Mouse (Mus musculus): ENCODE measurements around the gene Zc2hc1c. TPM values are rescaled to one million over a fixed set of nuclear protein-coding genes. Genes with fewer than 3 reads are reported as not detected.

Gene Zc2hc1c
- 1 to 10 TPM; 2.3 to 2.5 TPM for total RNA-seq (2021)

DNA sequence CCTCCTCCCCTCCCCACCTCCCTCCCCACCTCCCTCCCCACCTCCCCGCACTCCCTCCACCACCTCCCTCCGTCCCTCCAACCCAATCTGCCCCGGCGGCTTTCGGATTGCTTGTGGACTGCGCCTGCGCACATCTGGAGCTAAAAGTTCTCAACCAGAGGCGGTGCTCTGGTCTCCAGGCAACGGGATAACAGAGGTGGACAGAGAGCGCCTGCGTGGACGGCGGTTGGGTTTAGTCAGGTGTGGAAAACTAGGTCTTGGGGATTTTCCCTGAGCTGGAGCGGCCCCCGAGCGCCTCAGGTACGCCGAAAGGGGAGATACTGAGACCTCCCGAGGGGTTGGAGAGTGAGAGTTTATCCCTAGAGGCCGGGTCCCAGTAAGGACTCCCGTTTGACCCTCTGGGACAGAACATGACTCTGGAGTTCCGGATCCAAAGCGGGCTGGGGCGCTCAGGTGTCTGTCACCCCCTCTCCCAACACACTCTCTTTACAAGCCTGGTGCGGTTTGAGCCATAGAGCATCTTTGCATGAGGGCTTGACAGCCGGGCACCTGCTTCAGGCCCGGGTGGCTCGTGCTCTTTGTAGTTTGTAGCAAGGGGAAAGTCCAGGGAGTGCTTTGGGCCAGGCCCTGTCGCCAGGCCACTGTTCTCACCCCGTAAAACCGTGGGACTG lies at the start of gene Zc2hc1c:
TSS of gene Zc2hc1c (plus strand) at position 106 of the 671 bp plus-strand sequence.
- peak; percentile 80 for DNase-seq (ENCODE audit: low spot score in 2 of 2)
- intact Hi-C loops (cut with DNase I), result loop anchor here (5.0 kb wide), 1 partner anchor 141 kb away; no protein-coding TSS in a partner anchor

DNA sequence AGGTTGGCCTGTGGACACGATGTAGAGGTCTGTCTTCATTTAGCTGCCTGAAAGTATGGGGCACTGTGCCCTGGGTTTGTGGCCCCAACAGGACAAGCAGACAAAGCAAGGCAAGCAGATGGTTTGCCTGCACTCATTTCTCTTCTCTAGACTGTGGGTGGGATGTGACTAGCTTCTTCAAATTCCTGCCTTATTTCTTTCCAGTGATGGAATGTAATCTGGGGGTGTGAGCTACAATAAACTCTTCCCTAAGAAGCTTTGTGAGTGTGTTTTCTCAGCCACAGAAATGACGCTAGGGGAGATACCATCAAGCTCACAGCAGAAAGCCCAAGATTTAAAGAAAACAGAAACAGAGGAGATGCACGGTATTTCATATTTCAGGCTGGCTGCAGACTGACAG lies 36.3 kb upstream of the Zc2hc1c start:
- no peak for DNase-seq (ENCODE audit: low spot score in 2 of 2)
- intact Hi-C loops (cut with DNase I), result no loop called here

DNA sequence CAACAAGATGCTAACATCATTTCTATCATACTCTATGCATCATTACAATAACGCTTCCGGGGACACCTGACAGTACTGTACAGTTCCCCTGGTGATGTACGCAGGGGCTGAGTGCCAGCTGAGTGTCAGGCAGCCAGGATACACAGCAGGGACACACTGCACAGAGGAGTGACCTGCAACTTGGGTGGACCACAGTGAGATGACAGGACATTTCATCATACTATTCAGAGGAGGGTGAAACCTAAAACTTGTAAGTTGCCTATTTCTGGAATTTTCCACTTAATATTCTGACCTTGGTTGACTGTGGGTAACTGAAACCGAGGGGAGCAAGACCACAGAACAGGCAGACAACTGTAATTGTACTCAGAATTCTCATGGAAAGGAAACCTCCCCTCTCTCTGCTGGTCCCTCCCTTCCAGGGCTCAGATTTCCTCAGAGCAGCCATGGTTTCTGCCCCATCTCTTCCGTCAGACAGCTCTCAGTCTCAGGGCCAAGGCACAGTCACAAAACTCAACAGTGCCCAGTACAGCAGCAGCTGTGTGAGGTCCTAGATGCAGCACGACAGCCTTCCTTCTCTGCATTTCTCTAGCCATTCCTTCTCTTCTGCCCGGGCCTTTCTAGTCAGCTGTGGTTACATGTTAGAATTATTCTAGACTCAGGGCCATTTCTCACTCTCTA lies 32.2 kb upstream of the Zc2hc1c start:
- DNase-seq (ENCODE audit: low spot score in 2 of 2), result no peak
- intact Hi-C loops (cut with DNase I), result no loop called here

DNA sequence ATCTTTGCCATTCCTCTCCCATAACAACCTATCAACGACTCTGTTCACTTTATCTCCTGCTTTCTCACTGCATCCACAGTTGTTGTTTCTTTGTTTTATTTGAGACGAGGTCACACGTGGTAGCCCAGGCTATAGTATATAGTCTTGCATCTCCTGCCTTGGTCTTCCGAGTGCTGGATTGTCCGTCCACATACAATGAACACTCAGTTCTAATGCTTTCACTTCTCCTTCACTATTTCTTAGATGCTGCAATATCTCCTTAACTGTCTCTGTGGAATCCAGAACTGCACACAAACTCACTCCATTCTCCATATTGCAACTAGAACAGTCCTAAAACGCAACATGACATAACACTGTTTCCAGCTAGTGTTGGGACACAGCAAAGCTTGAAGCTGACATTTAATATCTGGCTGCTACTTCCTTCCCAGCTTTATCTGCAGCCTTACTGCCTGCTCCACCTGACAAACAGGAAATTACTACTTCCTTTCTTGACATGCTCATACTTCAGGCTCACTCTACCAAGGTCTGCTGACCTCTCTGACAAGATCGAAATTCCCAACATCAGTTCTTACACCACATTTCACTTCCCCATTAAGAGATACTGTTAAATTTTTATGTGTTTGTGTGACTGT lies 31.3 kb upstream of the Zc2hc1c start:
- DNase-seq (ENCODE audit: low spot score in 2 of 2), result no peak
- intact Hi-C loops (cut with DNase I), result no loop called here

DNA sequence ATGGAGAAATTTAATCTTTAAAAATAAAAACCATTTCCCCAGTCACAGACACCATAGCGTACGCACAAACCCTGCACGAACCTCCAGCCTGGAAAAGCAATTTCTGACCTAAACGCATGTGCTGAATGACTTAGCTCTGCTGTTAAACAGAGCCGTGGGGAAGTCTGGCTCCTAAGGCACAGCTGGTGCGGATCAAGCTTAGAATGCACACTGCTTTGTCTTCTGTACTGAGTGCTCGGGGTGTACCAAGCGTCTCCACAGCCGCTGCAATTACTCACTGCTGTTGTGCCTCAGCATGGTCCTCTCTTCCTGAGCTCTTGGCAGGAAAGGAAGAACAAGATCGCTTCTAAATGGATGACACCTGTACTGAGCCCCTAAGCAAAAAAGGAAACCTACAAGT lies 25.9 kb upstream of the Zc2hc1c start:
- DNase-seq (ENCODE audit: low spot score in 2 of 2), result no peak
- intact Hi-C loops (cut with DNase I), result no loop called here

DNA sequence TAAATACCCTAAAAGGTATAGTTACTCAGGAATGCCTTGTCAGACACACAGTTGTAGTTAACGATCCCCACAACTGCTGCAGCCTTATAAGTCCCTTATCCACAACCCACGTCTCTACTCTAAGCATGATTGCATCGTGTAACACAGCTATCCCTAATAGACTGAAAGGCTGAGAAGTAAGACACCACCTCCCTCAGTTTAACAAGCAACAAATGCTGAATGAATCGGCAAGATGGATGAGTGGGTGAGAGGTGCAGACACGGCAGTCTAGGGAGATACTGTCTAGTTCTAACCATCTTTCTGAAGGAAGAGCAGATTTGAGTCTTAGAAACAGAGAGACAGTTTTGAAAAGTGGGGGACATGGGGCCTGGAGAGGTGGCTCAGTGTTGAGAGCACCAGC lies 25.2 kb upstream of the Zc2hc1c start:
- intact Hi-C loops (cut with DNase I), result no loop called here
- peak in 1 of 2 experiments; percentile 11 for DNase-seq (ENCODE audit: low spot score in 2 of 2)

DNA sequence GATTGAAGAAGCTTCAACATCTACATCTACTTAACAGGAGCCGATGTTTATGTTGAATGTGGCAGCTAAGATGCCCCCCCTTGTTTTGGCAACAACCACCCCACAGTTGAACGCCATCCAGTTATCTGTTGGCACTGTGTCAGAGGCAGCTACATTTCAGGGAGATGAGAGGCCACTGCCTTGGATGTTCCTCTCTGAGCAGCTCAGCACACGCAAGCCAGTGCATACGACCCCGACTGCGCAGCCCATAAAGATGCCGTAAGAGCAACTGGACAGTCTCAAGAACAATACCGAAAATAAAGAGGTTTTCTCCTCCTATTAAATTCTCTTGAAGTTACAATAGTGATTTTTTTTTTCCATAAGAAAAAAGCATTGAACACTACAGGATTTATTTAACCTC lies 23.9 kb upstream of the Zc2hc1c start:
- intact Hi-C loops (cut with DNase I), result no loop called here
- DNase-seq (ENCODE audit: low spot score in 2 of 2), result no peak

DNA sequence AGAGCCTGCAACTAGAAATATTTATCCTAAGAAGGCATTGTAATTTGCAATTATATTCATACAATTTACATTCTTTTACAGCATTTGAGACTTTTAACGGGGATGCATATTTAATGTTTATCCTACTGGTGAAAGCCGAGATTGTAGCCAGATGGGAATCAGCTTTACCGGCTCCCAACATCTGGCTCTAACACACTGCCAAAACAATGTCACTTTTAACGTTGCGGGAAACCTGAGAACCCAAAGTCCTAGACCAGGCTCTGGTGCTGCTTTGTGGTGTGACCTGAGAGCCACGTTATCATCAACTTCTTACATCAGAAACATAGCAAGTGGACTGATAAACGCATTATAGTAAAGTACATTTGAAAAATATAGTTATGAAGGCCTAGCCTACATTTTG lies 23.5 kb upstream of the Zc2hc1c start:
- DNase-seq (ENCODE audit: low spot score in 2 of 2), result no peak
- intact Hi-C loops (cut with DNase I), result no loop called here

DNA sequence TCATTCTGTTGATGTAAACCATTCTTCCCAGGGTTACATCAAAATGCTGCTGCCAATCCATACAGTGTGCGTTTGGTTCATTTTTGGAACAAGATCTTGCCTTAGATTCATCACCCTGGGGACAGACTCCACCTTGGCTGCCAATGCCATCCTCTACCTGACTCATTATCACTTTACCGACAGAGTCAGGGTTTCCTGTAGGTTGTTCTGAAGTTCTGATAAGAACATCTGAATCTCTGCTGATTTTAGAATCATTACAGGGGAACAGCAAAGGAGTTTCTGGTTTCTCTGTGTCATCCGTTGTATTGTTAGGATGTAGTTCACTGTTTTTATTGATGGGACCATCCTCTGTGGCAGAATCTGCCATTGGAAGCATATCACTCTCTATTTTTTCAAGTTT lies 22.1 kb upstream of the Zc2hc1c start:
- intact Hi-C loops (cut with DNase I), result no loop called here
- DNase-seq (ENCODE audit: low spot score in 2 of 2), result no peak

DNA sequence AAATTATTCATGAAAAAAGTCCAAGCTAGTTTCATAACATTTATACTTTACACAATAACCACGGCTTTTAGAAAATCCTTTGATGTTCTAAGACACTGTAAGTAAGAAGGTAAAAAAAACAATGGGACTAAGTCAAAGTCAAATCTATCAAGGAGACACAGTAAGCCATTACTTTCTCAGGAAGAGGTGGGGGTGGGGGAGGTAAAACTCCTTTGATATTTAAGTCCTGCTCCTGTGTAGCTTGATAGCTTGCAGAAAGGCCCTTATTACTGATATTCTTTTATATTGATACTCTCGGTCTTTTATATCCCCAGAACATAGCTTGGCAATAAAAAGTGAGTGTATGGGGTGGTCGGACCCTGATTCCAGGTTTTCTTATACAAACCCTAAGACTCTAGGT lies 18.6 kb upstream of the Zc2hc1c start:
- intact Hi-C loops (cut with DNase I), result no loop called here
- no peak for DNase-seq (ENCODE audit: low spot score in 2 of 2)

DNA sequence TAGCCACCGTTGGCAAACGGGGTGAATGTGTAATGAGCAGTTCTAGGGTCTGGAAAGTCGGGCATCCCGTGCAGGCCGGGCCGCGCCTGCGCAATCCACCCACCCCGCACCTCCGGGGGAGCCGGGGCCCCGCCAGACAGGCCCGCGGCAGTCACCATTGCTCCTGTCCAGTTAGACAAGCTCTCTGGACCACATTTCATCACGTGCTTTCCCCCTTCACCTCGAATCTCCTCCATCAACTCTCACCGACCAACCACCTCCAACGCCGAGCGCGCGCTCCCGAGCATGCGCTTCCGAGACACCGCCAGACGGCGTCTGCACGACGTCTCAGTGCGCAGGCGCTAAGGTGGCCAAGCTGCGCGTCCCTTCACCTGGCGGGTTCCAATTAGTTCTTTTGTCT lies 18.1 kb upstream of the Zc2hc1c start, which contains the start of gene Mlh3:
TSS of gene Mlh3 (minus strand) at position 281 of the 400 bp plus-strand sequence.
- intact Hi-C loops (cut with DNase I), result no loop called here
- DNase-seq (ENCODE audit: low spot score in 2 of 2), result peak; percentile 90 to 91

DNA sequence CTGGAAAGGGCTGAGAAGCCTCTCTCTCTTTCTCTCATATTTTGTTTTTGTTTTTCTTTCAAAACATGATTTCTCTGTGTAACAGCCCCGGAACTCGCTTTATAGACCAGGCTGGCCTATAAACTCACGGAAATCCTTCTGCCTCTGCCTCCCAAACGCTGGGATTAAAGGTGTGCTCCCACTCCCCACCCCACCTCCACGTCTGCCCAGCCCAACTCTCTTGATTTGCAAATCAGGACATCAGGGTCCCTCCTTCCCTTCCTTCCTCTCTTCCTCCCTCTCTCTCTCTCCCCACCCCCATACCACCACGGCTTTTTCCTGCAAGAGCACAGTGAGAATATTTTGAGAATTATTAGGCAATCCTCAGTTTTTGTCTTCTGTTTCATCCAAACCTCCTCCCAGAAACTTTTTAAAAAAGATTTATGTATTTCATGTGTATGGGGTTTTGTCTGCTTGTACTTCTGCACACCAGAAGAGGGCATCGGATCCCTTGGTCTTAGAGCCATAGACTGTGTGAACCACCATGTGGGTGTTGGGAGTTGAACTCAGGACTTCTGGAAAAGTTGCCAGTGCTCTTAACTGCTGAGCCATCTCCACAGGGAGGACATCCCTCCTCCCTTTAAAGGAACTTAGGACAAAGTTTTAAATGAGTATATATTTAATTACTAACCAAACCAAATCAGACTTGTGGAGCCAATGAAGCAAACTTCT lies 17.1 kb upstream of the Zc2hc1c start:
- intact Hi-C loops (cut with DNase I), result no loop called here
- no peak for DNase-seq (ENCODE audit: low spot score in 2 of 2)

DNA sequence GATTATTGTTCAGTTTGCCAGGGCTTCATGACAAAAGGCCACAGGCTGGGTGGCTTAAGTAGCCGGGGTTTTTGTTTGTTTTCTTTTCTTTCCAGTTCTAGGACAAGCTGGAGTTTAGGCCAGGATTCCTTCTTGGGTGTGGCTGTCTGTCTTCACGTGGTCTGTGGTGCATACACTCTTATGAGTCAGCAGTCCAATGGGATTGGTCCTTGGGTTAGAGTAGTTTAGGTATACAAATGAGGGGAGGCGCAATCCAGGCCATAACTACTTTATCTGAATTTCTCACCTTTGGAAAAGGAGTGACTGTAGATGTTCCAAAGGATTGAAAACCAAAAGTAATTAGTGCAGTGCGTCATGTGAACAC lies 16.6 kb upstream of the Zc2hc1c start:
- intact Hi-C loops (cut with DNase I), result no loop called here
- no peak for DNase-seq (ENCODE audit: low spot score in 2 of 2)

DNA sequence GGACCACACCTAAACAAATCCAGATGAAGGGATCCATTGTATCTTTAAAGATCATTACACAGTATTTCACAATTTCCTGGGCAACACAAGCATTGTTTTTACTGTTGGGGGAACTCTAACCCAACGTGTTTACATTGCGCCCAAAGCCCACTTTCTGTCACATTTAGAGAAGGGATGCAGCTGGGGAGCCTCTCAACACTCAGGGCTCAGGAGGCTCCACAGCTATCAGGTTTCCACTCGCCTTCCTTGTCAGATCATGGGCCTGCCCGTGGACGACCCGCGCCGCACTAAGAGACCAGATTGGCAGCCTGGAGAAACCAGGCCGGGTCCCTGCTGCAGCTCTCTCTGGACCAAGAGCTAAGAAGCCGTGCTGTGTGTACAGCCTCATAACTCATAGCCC lies 14.9 kb upstream of the Zc2hc1c start:
- intact Hi-C loops (cut with DNase I), result no loop called here
- no peak for DNase-seq (ENCODE audit: low spot score in 2 of 2)

DNA sequence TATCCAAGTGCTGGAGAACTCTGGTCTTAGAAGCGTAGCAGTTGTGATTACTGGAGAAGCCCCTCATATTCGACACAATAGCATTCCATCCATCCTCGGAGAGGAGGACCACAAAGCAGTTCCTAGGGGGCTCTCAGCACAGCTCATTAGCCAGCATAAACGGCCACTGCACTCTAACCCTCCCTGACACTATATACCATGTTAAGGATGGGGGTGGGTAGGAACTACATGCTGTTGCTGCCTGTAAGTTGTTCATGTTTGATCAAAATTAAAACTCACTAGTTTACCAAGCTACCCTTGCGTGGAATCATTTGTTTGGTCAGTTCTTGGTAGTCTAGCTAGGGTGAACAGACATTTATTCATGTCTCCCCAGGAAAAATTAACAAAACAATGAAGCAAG lies 12.1 kb upstream of the Zc2hc1c start:
- DNase-seq (ENCODE audit: low spot score in 2 of 2), result no peak
- intact Hi-C loops (cut with DNase I), result no loop called here

DNA sequence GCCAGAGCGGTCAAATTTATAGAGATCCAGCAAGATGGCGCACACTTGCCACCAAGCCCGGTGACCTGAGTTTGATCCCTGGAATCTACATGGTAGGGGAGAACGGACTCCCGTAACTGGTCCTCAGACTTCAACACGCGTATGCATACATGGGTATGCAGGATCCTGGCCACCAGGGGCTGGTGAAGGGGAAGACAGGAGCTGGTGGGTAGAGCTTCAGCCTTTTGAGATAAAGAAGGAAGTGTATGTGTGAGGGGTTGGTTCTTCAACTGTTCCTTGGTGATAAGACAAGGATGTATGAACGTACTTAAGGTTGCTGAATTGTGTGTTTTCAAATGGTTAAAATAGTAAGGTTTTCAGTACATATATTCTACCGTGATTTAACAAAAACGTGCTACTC lies 9.5 kb upstream of the Zc2hc1c start:
- intact Hi-C loops (cut with DNase I), result no loop called here
- no peak for DNase-seq (ENCODE audit: low spot score in 2 of 2)

DNA sequence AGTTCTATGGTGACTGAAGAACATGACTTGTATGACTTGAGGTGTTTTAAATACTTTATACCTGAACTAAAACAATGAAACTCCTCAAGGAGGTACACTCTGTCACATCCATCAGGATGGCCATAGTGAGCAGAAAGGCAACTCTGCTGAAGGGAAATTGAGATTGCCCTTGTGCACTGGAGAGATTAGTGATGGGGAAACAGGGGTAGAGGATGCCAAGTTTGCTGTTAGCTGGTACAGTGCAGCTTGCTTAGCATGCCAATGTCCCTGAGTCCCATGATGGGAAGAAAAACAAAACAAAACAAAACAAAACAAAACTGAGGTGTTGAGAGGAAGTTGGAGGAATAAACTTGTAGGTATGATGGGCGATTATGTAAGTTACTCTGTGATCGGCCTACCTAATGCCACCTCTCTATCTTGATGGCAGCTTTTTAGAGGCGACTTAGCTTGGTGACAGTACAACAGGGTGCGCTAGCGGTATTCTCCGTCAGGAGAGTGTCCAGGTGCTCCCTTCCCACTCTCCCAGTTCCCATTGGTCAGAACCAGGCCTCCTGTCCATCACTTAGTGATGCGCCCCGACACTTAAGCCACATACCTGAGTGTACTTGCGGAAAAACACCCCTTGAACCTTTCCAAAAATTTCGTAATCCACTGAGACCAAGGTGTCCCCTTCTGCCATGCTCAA lies 8.9 kb upstream of the Zc2hc1c start:
- peak in 1 of 2 experiments; percentile 34 for DNase-seq (ENCODE audit: low spot score in 2 of 2)
- intact Hi-C loops (cut with DNase I), result no loop called here

DNA sequence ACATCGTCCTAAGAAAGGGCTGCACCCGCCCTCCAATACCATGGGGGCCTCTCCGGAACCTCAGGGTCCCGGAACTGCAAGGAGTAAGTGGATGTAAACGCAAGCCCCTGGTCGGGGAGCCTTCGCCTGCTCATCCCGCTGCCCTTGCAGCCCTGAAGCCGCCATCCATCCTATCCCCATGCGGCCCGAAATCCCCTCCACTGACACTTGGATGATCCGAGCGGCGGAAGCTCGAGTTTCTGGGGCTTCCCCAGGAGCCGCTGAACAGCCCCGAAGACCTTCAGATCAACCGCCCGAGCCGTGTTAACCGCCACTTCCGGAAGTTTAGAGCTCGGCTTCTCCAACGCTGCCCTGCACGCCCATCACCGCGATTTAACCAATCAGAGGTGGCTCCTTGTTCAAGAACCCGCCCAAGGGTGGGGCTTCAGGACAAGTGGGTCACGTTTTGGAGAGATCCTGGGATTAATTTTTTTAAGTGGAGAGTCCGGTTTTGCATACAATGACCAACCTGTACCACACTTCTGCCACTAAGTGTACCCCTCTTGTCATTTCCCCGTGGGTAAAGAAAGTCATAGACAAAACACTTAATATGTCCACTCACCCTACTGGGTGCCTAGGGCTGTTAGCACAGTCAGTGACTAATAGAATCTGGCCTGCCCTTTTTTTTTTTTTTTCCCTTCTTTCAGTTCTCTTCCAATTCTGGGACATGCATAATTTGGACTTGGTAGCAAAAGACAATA lies 8.1 kb upstream of the Zc2hc1c start:
- DNase-seq (ENCODE audit: low spot score in 2 of 2), result peak; percentile 95 to 97
- intact Hi-C loops (cut with DNase I), result no loop called here

Data from left cerebral cortex, postnatal 36 days (tissue).